Mouse (Mus musculus): Measurements from ENCODE around the gene Msgn1. TPM values are rescaled to one million over a fixed set of nuclear protein-coding genes. Genes with fewer than 3 reads are reported as not detected.

Gene Msgn1
- polyA plus RNA-seq (2015; fragmentation: Nextera tagmentation; extraction: Ambion mirVana) = not detected in 2 replicates

DNA sequence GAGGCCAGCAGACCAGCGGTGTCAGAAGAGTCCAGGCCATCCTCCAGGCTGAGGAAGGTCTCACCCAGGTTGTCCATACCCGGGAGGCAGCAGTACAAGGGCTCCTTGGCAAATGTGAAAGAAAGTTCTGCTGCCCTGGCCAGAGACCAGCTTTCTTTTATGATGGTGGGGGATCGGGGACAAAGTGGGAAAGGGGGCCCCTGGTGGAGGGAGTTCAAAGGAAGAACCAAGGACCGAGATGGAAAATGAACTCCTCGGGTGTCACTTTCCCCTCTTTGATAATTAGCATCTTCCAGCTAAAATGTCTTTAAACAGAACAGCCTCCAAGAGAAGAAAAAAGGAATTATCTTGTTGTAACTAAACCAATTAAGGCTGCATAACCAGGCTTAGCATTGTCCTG, at the start of gene Msgn1:
Msgn1 (minus strand) TSS at position 101 of the 400 bp plus-strand sequence.
- H3K36me3 ChIP-seq (ENCODE audit: control insufficient read depth, insufficient read depth, low read length) = no peaks in the 10 kb centered on the region
- H3K4me2 ChIP-seq (ENCODE audit: low read depth, low read length) = no peak within 1 kb of the TSS
- H3K9me3 ChIP-seq (ENCODE audit: control insufficient read depth, low read length) = no peaks in the 10 kb centered on the region
- no peak within 1 kb of the TSS for H3K4me3 ChIP-seq (ENCODE audit: low read length)
- 43% methylated on average over 5 of the region's 5 CpGs for WGBS
- no peak within 1 kb of the TSS for H3K9ac ChIP-seq (ENCODE audit: low read depth, low read length)
- no peaks in the 10 kb centered on the region for H3K4me1 ChIP-seq (ENCODE audit: control insufficient read depth, insufficient read depth, low read length)
- ATAC-seq = no peak
- no peak within 1 kb of the TSS for H3K27ac ChIP-seq (ENCODE audit: low read length)
- H3K27me3 ChIP-seq (replicated peaks; ENCODE audit: control insufficient read depth, insufficient read depth, low read length) = no peaks in the 10 kb centered on the region

DNA sequence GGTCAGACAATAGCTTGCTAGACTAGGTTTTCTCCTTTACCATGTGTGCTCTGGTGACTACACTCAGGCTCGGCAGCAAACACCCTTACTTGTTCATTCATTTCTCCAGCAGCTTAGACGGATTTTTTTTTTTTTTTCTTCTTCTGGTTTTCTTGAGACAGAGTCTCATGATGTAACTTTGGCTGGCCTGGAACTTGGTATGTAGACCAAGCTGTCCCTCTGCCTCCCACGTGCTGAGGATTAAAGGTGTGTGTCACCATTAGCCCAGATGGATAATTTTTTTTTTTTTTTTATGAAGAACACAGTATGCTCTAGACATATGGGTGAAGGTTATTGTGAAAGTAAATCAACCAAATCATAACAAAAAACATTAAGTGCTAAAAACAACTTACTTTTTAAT, 41.5 kb upstream of the Msgn1 start:
- ATAC-seq = no peak
- H3K36me3 ChIP-seq (ENCODE audit: control insufficient read depth, insufficient read depth, low read length) = no peaks in the 10 kb centered on the region
- 82% methylated on average over 3 of the region's 3 CpGs for WGBS

DNA sequence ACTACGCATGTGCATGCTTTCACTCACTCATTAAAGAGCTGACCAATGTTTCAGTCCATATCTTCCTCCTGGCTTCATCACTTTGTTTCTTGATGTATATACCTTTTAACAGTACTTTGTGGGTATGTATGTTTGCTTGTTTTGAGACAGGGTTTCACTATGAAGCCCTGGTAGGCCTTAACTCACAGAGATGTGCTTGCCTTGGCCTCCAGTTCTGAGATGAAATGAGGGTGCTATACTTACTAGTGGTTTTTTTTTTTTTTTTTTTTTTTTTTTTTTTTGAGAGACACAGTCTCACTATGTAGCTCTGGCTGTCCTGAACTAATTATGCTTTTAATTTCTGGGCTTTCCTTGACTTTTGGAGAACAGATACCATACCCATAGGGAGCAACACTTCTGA, 38.7 kb upstream of the Msgn1 start:
- Histone ChIP-seq H3K4me1 (ENCODE audit: control insufficient read depth, insufficient read depth, low read length) (no peaks in the 10 kb centered on the region), H3K9ac (ENCODE audit: low read depth, low read length) (no peak overlapping the region), H3K36me3 (ENCODE audit: control insufficient read depth, insufficient read depth, low read length) (0 out of 2 replicates have a peak, but pooled peaks cover 3% of the 10 kb centered on the region), H3K27me3 (replicated peaks; ENCODE audit: control insufficient read depth, insufficient read depth, low read length) (no peaks in the 10 kb centered on the region), H3K4me2 (ENCODE audit: low read depth, low read length) (no peak overlapping the region), H3K27ac (ENCODE audit: low read length) (no peak overlapping the region), H3K4me3 (ENCODE audit: low read length) (no peak overlapping the region), H3K9me3 (ENCODE audit: control insufficient read depth, low read length) (no peaks in the 10 kb centered on the region)
- no peak for ATAC-seq
- WGBS = 98% methylated on average over 1 of the region's 1 CpGs

More for the DNA sequence above, 41.5 kb upstream of the Msgn1 start:
- H3K27ac ChIP-seq (ENCODE audit: low read length) = no peak overlapping the region
- no peaks in the 10 kb centered on the region for H3K4me1 ChIP-seq (ENCODE audit: control insufficient read depth, insufficient read depth, low read length)
- H3K9me3 ChIP-seq (ENCODE audit: control insufficient read depth, low read length) = no peaks in the 10 kb centered on the region
- H3K9ac ChIP-seq (ENCODE audit: low read depth, low read length) = no peak overlapping the region
- no peak overlapping the region for H3K4me3 ChIP-seq (ENCODE audit: low read length)
- no peak overlapping the region for H3K4me2 ChIP-seq (ENCODE audit: low read depth, low read length)
- no peaks in the 10 kb centered on the region for H3K27me3 ChIP-seq (replicated peaks; ENCODE audit: control insufficient read depth, insufficient read depth, low read length)

DNA sequence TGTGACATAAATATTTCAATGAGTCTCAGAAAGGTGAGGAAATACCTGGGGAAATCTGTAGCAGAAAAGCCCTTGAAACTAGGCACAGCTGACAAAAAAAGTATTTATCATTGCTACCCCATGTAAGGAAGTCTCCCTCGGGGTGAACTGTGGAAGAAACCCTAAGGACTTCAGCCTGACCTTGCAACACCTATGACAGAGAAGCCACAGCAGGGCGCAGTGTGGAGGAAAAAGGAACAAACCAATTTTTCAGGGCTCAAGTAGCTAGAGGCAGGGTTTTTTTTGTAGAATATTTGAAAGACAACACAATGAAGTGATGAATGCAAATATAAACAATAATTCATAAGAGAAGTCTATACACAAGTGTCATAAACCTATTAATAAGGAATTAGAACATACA, 27.2 kb upstream of the Msgn1 start:
- Histone ChIP-seq H3K36me3 (ENCODE audit: control insufficient read depth, insufficient read depth, low read length) (no peaks in the 10 kb centered on the region), H3K9me3 (ENCODE audit: control insufficient read depth, low read length) (no peaks in the 10 kb centered on the region), H3K27me3 (replicated peaks; ENCODE audit: control insufficient read depth, insufficient read depth, low read length) (no peaks in the 10 kb centered on the region), H3K9ac (ENCODE audit: low read depth, low read length) (no peak overlapping the region), H3K27ac (ENCODE audit: low read length) (no peak overlapping the region), H3K4me3 (ENCODE audit: low read length) (no peak overlapping the region), H3K4me2 (ENCODE audit: low read depth, low read length) (no peak overlapping the region), H3K4me1 (ENCODE audit: control insufficient read depth, insufficient read depth, low read length) (no peaks in the 10 kb centered on the region)
- ATAC-seq = no peak
- 82% methylated on average over 2 of the region's 2 CpGs for WGBS

DNA sequence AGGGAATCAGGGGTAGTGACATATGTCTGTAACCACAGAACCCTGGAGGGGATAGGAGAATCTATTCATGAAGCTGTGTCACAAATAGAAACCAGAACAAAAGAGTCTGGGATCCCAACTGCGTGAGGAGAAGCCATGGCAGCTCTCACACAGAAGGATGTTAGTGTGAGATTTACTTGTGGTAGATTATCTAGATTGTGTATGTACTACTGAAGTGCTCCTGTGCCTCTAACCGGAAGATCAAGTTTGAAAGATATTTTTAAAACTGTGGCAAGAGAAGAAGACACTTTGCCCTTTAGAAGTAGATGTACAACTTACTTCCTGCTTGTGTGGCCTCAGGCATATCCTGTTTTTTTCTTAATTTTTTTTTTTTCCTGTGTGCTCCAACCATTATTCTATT, 21.5 kb upstream of the Msgn1 start:
- no peak overlapping the region for H3K4me3 ChIP-seq (ENCODE audit: low read length)
- H3K9ac ChIP-seq (ENCODE audit: low read depth, low read length) = no peak overlapping the region
- ATAC-seq = no peak
- H3K36me3 ChIP-seq (ENCODE audit: control insufficient read depth, insufficient read depth, low read length) = no peaks in the 10 kb centered on the region
- H3K27ac ChIP-seq (ENCODE audit: low read length) = no peak overlapping the region
- no peaks in the 10 kb centered on the region for H3K9me3 ChIP-seq (ENCODE audit: control insufficient read depth, low read length)
- 65% methylated on average over 2 of the region's 2 CpGs for WGBS
- peaks cover 7% of the 10 kb centered on the region; the same call in 1 of the 2 replicates for H3K4me1 ChIP-seq (ENCODE audit: control insufficient read depth, insufficient read depth, low read length)
- H3K4me2 ChIP-seq (ENCODE audit: low read depth, low read length) = no peak overlapping the region
- H3K27me3 ChIP-seq (replicated peaks; ENCODE audit: control insufficient read depth, insufficient read depth, low read length) = no peaks in the 10 kb centered on the region

DNA sequence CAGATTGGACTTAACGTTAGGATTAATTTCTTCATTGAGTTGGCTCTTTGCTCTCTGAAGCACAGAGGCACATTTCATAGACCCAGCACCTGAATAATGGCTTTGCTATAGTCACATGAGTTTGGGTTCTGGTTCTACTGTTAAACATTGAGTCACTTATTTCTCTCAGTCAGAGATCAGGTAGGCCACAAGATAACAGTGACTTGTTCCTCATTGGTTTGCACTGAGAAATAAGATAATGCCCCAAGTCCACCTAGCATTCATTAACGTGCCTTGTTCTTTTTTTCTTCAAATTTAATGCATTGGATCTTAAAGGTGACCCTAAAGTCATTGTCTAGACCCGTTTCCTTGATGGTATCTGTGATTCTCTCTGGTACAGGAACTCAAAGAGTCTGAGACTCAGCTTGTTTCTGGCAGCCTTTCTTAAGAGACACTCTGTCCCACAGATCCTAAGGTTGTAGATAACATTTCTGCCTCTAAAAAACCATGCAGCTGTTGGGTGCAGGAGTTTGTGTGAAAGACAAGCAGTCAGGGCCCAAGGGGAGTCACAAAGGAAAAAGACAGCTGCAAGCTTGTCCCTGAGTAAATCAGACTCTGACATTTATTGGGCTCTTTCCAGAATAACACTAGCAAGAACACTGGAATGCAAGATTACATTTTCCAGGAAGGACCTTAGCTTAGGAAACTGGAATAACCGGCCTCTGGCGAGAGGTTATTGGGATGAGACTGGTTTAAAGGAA, 17.9 kb upstream of the Msgn1 start:
- H3K4me3 ChIP-seq (ENCODE audit: low read length) = no peak overlapping the region
- H3K27ac ChIP-seq (ENCODE audit: low read length) = no peak overlapping the region
- no peaks in the 10 kb centered on the region for H3K36me3 ChIP-seq (ENCODE audit: control insufficient read depth, insufficient read depth, low read length)
- H3K9ac ChIP-seq (ENCODE audit: low read depth, low read length) = no peak overlapping the region
- peaks cover 7% of the 10 kb centered on the region; the same call in 1 of the 2 replicates for H3K4me1 ChIP-seq (ENCODE audit: control insufficient read depth, insufficient read depth, low read length)
- no peak overlapping the region for H3K4me2 ChIP-seq (ENCODE audit: low read depth, low read length)
- WGBS = 43% methylated on average over 5 of the region's 5 CpGs
- no peaks in the 10 kb centered on the region for H3K27me3 ChIP-seq (replicated peaks; ENCODE audit: control insufficient read depth, insufficient read depth, low read length)
- no peaks in the 10 kb centered on the region for H3K9me3 ChIP-seq (ENCODE audit: control insufficient read depth, low read length)
- no peak for ATAC-seq

DNA sequence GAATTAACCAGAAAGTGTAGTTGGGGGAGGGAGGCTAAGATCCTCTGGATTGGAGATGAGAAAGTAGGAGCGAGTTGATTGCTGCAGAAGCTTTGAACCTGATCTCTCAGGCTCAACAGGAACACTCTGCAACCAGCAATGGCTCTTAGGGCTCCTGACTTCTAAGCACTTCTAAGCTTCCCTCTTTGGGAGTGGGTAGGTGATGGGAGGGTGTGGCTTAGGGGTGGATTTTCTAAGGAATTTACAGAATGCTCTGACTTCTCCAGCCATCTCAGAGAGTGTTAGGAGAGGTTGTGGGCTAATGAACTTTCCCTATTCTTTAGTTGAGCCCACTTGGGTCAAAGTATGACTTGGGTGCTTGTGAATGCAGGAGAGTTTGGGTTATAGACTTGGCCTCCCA, 17.4 kb upstream of the Msgn1 start:
- Histone ChIP-seq H3K4me2 (ENCODE audit: low read depth, low read length) (no peak overlapping the region), H3K27ac (ENCODE audit: low read length) (no peak overlapping the region), H3K4me1 (ENCODE audit: control insufficient read depth, insufficient read depth, low read length) (peaks cover 7% of the 10 kb centered on the region; the same call in 1 of the 2 replicates), H3K36me3 (ENCODE audit: control insufficient read depth, insufficient read depth, low read length) (no peaks in the 10 kb centered on the region), H3K9me3 (ENCODE audit: control insufficient read depth, low read length) (no peaks in the 10 kb centered on the region), H3K4me3 (ENCODE audit: low read length) (no peak overlapping the region), H3K27me3 (replicated peaks; ENCODE audit: control insufficient read depth, insufficient read depth, low read length) (no peaks in the 10 kb centered on the region), H3K9ac (ENCODE audit: low read depth, low read length) (no peak overlapping the region)
- ATAC-seq = no peak
- 61% methylated on average over 1 of the region's 1 CpGs for WGBS

DNA sequence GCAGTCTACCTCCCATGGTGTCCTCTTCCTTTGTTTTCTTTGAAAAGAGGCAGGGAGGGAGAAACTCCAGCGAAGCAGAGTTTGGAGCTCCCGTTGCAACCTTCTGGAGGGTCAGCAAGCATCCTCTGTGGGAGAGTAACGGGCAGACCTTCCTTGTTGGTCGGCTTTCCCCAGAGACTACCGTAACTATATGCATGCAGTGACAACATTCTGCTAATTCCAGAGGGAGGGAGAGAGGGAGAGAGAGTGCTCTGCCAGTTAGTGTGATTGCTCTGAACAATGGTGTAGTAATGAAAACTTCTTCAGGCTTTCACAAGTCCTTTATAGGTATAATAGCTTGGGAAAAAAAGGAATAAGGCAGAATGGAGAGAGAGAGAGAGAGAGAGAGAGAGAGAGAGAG, 15.9 kb upstream of the Msgn1 start:
- no peak overlapping the region for H3K9ac ChIP-seq (ENCODE audit: low read depth, low read length)
- H3K27me3 ChIP-seq (replicated peaks; ENCODE audit: control insufficient read depth, insufficient read depth, low read length) = no peaks in the 10 kb centered on the region
- 11% methylated on average over 5 of the region's 5 CpGs for whole genome bisulfite sequencing
- no peaks in the 10 kb centered on the region for H3K36me3 ChIP-seq (ENCODE audit: control insufficient read depth, insufficient read depth, low read length)
- no peak for ATAC-seq
- no peaks in the 10 kb centered on the region for H3K9me3 ChIP-seq (ENCODE audit: control insufficient read depth, low read length)
- H3K4me1 ChIP-seq (ENCODE audit: control insufficient read depth, insufficient read depth, low read length) = peaks cover 7% of the 10 kb centered on the region; the same call in 1 of the 2 replicates
- no peak overlapping the region for H3K4me3 ChIP-seq (ENCODE audit: low read length)
- no peak overlapping the region for H3K27ac ChIP-seq (ENCODE audit: low read length)
- H3K4me2 ChIP-seq (ENCODE audit: low read depth, low read length) = no peak overlapping the region

DNA sequence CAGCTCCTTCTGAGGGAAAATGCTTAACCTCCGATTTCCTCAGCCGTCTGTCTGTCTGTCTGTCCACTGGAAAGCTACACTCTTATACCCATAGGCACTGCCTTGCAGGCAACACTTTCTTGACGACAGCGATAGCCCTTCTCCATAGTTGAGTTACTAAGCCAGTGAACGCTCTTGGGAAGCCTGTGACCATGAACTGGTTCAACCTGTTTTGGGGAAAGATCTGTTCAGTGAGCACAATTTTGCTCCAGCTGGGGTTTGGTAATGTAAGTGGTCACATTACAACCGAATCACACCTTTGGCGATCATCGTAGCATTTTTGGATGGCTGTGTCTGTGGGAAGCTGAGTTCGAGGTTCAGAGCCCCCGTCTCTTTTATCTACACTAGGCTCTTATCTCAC, 14.3 kb upstream of the Msgn1 start:
- Histone ChIP-seq H3K9me3 (ENCODE audit: control insufficient read depth, low read length) (no peaks in the 10 kb centered on the region), H3K9ac (ENCODE audit: low read depth, low read length) (no peak overlapping the region), H3K4me2 (ENCODE audit: low read depth, low read length) (no peak overlapping the region), H3K27me3 (replicated peaks; ENCODE audit: control insufficient read depth, insufficient read depth, low read length) (no peaks in the 10 kb centered on the region), H3K36me3 (ENCODE audit: control insufficient read depth, insufficient read depth, low read length) (no peaks in the 10 kb centered on the region), H3K4me1 (ENCODE audit: control insufficient read depth, insufficient read depth, low read length) (peaks cover 7% of the 10 kb centered on the region; the same call in 1 of the 2 replicates), H3K27ac (ENCODE audit: low read length) (no peak overlapping the region), H3K4me3 (ENCODE audit: low read length) (no peak overlapping the region)
- no peak for ATAC-seq
- WGBS = 78% methylated on average over 10 of the region's 10 CpGs

DNA sequence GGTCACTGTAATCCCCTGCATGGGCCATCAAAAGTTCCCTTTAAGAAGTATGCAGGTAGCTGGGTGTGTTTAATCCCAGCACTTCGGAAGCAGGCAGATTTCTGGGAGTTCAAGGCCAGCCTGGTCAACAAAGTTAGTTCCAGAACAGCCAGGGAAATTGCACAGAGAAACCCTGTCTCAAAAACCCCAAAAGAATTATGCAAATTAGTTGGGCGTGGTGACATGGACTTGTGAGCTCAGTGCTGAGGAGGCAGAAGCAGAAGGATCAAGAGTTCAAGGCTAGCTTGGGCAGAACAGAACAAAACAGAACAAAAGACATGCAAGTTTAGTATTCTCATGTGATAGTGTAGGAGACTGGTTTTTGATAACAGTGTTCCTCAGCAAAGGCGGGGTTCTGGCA, 13.8 kb upstream of the Msgn1 start:
- Histone ChIP-seq H3K4me3 (ENCODE audit: low read length) (no peak overlapping the region), H3K36me3 (ENCODE audit: control insufficient read depth, insufficient read depth, low read length) (no peaks in the 10 kb centered on the region), H3K4me2 (ENCODE audit: low read depth, low read length) (no peak overlapping the region), H3K9me3 (ENCODE audit: control insufficient read depth, low read length) (no peaks in the 10 kb centered on the region), H3K27me3 (replicated peaks; ENCODE audit: control insufficient read depth, insufficient read depth, low read length) (no peaks in the 10 kb centered on the region), H3K4me1 (ENCODE audit: control insufficient read depth, insufficient read depth, low read length) (peaks cover 7% of the 10 kb centered on the region; the same call in 1 of the 2 replicates), H3K9ac (ENCODE audit: low read depth, low read length) (no peak overlapping the region), H3K27ac (ENCODE audit: low read length) (no peak overlapping the region)
- ATAC-seq = no peak
- 49% methylated on average over 3 of the region's 3 CpGs for WGBS

Measured in intestine, embryonic 16.5 days (tissue).